Mouse (Mus musculus) ES-E14 (cell line): ENCODE measurements at regions not wholly inside any gene's neighbourhood (a gene's known extent, or its start where the extent isn't known, plus 50 kb on each side); places are given as distances from the start of the nearest gene placed in this dataset.

Experiments
- DNase-seq: peaks from one replicate; pipeline ENCODE4 v3.0.0-alpha.2; 2013; ENCODE audit warnings: low read depth, low spot score
- H3K27ac ChIP-seq: 2 replicates; pipeline ENCODE4 v1.5.1; 2012; ENCODE audit warnings: low read depth, mild to moderate bottlenecking, low read length, moderate library complexity, mixed read lengths; ENCODE audit not compliant: poor library complexity, insufficient read depth, severe bottlenecking
- H3K36me3 ChIP-seq: 2 replicates; pipeline ENCODE4 v1.6.1; 2012; ENCODE audit warnings: mild to moderate bottlenecking, low read length, moderate library complexity, mixed read lengths; ENCODE audit not compliant: control insufficient read depth, poor library complexity, insufficient read depth, severe bottlenecking
- H3K4me1 ChIP-seq, 2 experiments: fragments of 150-350 bp in 1 of 2; sonication (generic) in 1 of 2; 2 replicates each; pipeline ENCODE4 v1.6.1; 2012; ENCODE audit warnings: low read length in 2 of 2, mild to moderate bottlenecking in 1 of 2, mixed read lengths in 1 of 2; ENCODE audit not compliant: control insufficient read depth in 2 of 2, insufficient read depth in 2 of 2, poor library complexity in 1 of 2
- H3K4me3 ChIP-seq, 2 experiments: fragments of 150-350 bp in 1 of 2; sonication (generic) in 1 of 2; 2 replicates each; pipeline ENCODE4 v1.5.1; 2012; ENCODE audit warnings: low read length in 2 of 2, low read depth in 1 of 2, mild to moderate bottlenecking in 1 of 2, mixed read lengths in 1 of 2; ENCODE audit not compliant: insufficient read depth in 1 of 2, poor library complexity in 1 of 2, severe bottlenecking in 1 of 2
- H3K9ac ChIP-seq: 2 replicates; pipeline ENCODE4 v1.6.1; 2012; ENCODE audit warnings: low read depth, mild to moderate bottlenecking, low read length, mixed read lengths; ENCODE audit not compliant: poor library complexity, insufficient read depth, severe bottlenecking
- H3K9me3 ChIP-seq: fragments of 150-350 bp; sonication (generic); 2 replicates; pipeline ENCODE4 v1.6.1; 2012; ENCODE audit warnings: low read depth, mild to moderate bottlenecking, low read length; ENCODE audit not compliant: control insufficient read depth, insufficient read depth
- CHD2 ChIP-seq: IDR thresholded peaks from 2 replicates; pipeline ENCODE4 v1.6.1; 2014; ENCODE audit warnings: mild to moderate bottlenecking, low read depth, low read length, inconsistent platforms
- HCFC1 ChIP-seq: IDR thresholded peaks from 2 replicates; pipeline ENCODE4 v1.6.1; 2012; ENCODE audit warnings: low read length, inconsistent platforms, borderline replicate concordance; ENCODE audit not compliant: insufficient read depth
- MAFK ChIP-seq: IDR thresholded peaks from 2 replicates; pipeline ENCODE4 v1.6.1; 2014; ENCODE audit warnings: mild to moderate bottlenecking, low read depth, low read length, inconsistent platforms; ENCODE audit not compliant: insufficient read depth
- ZC3H11A ChIP-seq: IDR thresholded peaks from 2 replicates; pipeline ENCODE4 v1.6.1; 2012; ENCODE audit warnings: low read depth, mild to moderate bottlenecking, inconsistent platforms, low read length, borderline replicate concordance
- ZNF384 ChIP-seq: IDR thresholded peaks from 2 replicates; pipeline ENCODE4 v1.6.1; 2012; ENCODE audit warnings: low read depth, low read length, inconsistent platforms
- in situ Hi-C, 2 experiments: fragments of 600-800 bp; cut with MboI; formaldehyde crosslinking; loops; one replicate each; pipeline ENCODE4 v1.15.1; 2025; ENCODE audit warnings: low sequenced_read_pairs in 2 of 2, inconsistent platforms in 1 of 2; ENCODE audit not compliant: unreplicated experiment in 2 of 2

DNA sequence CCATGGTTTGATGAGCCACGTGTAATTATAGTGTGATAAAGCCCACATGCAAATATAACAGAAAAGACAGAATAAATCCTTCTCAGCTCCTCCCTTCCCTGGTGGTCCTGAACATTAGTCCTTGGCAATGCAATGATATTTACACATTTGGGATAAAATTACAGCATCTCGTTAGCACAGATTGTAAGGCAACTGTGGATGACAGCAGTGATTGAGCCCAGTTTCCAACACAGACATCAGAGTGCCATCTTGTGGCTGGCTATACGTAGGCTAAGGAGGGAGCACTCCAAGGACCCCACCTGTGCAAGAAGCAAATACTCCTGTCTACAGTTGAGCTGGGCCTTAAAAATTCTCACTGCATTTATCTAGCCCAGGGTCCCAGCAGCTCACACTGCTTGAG, 84.1 kb upstream of the Ercc4 start:
- in situ Hi-C loops: no loop called here
- H3K9ac ChIP-seq: no peak overlapping the region
- no peaks in the 10 kb centered on the region for H3K4me1 ChIP-seq
- H3K4me3 ChIP-seq: no peak overlapping the region
- H3K27ac ChIP-seq: no peak overlapping the region
- H3K9me3 ChIP-seq: no peaks in the 10 kb centered on the region
- DNase-seq: no peak
- TF ChIP-seq ZC3H11A (no peak), MAFK (no peak)
- no peaks in the 10 kb centered on the region for H3K36me3 ChIP-seq

DNA sequence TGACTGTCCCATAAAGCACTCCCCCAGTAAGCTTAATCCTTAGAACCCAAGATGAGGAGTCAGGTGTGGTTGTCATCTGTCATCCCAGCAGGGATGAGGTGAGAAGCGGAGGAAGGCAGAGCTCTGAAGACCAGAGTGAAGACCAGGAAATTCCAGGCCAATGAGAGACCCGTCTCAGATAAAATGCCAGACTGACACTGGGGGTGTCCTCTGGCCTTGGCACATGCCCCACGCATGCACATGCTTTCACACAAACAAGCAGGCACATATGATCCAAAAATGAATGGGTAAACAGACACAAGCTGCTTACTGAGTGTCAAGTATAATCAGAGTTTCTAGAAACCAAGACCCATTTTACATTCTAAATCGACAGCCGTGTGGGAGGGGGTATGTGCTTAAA, 75.3 kb upstream of the Ercc4 start:
- in situ Hi-C loops: no loop called here
- DNase-seq: no peak

DNA sequence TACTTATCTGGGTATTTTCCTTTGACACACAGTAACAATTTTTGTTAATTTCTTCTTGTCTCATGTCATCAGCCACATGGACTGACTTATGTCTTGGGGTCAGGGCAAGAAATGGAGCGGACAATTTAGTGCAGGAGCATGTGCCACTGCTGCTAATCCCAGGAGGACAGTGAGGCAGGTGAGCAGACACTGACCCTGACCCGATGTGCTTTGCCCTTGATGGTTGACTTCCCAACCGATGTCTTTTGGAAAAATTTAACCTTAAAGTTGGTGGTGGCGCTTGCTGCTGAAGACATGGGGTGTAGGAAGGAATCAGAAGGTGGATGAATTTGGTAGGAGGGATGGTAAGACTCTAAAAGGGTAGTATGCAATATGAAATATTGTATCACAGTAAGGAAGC, 72.9 kb upstream of the Ercc4 start:
- Histone ChIP-seq H3K9ac (no peak overlapping the region), H3K27ac (no peak overlapping the region), H3K36me3 (no peaks in the 10 kb centered on the region), H3K4me3 (no peak overlapping the region), H3K4me1 (no peaks in the 10 kb centered on the region), H3K9me3 (no peaks in the 10 kb centered on the region)
- in situ Hi-C loops: no loop called here
- DNase-seq: no peak
- no peak for TF ChIP-seq ZNF384

More for the DNA sequence above, 75.3 kb upstream of the Ercc4 start:
- Histone ChIP-seq H3K36me3 (no peaks in the 10 kb centered on the region), H3K4me1 (no peaks in the 10 kb centered on the region), H3K9me3 (no peaks in the 10 kb centered on the region), H3K27ac (no peak overlapping the region), H3K9ac (no peak overlapping the region), H3K4me3 (no peak overlapping the region)
- TF ChIP-seq ZNF384: no peak
- no peak for TF ChIP-seq CHD2
- TF ChIP-seq HCFC1: no peak
- no peak for TF ChIP-seq MAFK
- TF ChIP-seq ZC3H11A: no peak

DNA sequence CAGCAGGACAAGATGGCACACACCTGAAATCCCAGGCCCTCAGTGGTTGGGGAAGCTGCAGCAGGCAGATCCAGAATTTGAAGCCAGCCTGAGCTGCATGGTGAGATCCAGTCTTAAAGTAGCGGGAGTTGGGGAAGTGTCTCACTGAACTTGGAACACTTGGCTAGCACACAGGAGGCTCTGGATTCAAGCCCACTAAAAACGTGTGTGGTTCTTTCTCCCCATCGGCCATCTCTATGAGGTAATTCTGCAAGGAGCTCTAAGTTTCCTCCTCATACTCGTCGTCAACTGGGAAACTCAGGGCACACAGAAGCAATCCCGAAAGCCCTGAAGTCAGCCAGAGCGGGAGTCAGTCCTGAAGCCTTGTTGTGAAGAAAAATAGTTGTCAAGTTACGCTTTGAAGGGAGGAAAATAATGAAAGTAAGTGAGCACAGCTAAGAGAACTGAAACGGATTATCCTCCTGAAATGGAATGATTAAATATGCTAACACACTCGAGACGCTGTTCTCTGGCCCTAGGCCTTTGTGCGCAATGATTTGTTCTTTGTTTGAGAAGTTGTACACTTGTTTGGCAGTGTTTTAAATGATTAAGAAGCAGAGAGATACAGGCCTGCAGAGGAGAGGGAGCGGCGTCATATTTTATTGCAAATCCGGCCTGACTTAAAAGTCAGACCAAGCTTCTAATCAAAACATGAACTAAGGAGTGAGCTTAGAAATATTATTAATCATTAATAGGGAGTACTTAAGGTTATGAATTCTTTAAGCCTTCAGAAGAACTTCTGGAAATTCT, 69.0 kb upstream of the Ercc4 start:
- Histone ChIP-seq H3K27ac (no peak overlapping the region), H3K9me3 (no peaks in the 10 kb centered on the region), H3K4me1 (no peaks in the 10 kb centered on the region), H3K4me3 (no peak overlapping the region), H3K36me3 (no peaks in the 10 kb centered on the region), H3K9ac (no peak overlapping the region)
- DNase-seq: no peak
- no peak for TF ChIP-seq ZC3H11A
- in situ Hi-C loops: no loop called here

DNA sequence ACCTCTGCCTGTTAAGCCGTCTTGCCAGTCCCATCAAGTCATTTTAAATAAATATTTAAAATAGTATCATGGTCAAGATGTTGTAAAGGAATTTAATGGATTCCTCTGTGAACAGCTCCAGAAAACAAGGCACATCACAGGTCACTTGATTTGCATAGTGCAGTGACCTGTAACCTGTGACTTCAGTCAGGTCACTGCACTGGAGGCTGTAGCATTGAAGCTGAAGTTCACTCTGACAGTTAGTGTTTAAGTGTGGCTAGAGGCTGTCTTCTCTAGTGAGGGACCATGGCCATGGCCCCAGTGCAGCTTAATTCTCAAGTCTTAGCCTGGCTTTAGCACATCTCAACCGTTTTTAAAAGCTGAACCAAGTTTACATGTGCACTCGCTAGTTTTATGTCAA, 68.1 kb upstream of the Ercc4 start:
- Histone ChIP-seq H3K4me1 (no peaks in the 10 kb centered on the region), H3K27ac (no peak overlapping the region), H3K9me3 (no peaks in the 10 kb centered on the region), H3K4me3 (no peak overlapping the region), H3K36me3 (no peaks in the 10 kb centered on the region), H3K9ac (no peak overlapping the region)
- no peak for TF ChIP-seq MAFK
- TF ChIP-seq ZC3H11A: no peak
- TF ChIP-seq ZNF384: no peak
- TF ChIP-seq HCFC1: no peak
- TF ChIP-seq CHD2: no peak
- in situ Hi-C loops: no loop called here
- DNase-seq: no peak
